Mouse (Mus musculus) heart, postnatal 0 days (tissue): ENCODE measurements around the gene Bcl3. TPM values are rescaled to one million over a fixed set of nuclear protein-coding genes. Genes with fewer than 3 reads are reported as not detected.

Experiments
- ATAC-seq: fragments of 200-750 bp; cut with Nextera tagmentation; 2 replicates; pipeline ENCODE4 v1.8.0; 2017; ENCODE audit warnings: low read depth, moderate number of reproducible peaks, moderate library complexity; ENCODE audit not compliant: insufficient read depth
- DNase-seq: peaks from one replicate; pipeline ENCODE4 v3.0.0-alpha.2; 2016; ENCODE audit warnings: low spot score
- H3K27ac ChIP-seq: fragments of 300-500 bp; sonication (generic); 2 replicates; pipeline ENCODE4 v1.5.1; 2014; ENCODE audit warnings: low read depth, mild to moderate bottlenecking
- H3K27me3 ChIP-seq: fragments of 300-500 bp; sonication (generic); 2 replicates; pipeline ENCODE4 v1.6.1; 2014; ENCODE audit warnings: low read length, mixed read lengths; ENCODE audit not compliant: control insufficient read depth, insufficient read depth
- H3K36me3 ChIP-seq: fragments of 300-500 bp; sonication (generic); replicated peaks from 2 replicates; pipeline ENCODE4 v1.6.1; 2014; ENCODE audit warnings: low read length, mixed read lengths; ENCODE audit not compliant: control insufficient read depth, insufficient read depth
- H3K4me1 ChIP-seq: fragments of 300-500 bp; sonication (generic); 2 replicates; pipeline ENCODE4 v1.6.1; 2014; ENCODE audit warnings: antibody characterized with exemption; ENCODE audit not compliant: control insufficient read depth, insufficient read depth
- H3K4me2 ChIP-seq: fragments of 300-500 bp; sonication (generic); 2 replicates; pipeline ENCODE4 v1.6.1; 2014; ENCODE audit warnings: low read depth, mild to moderate bottlenecking, low read length, moderate library complexity
- H3K4me3 ChIP-seq: fragments of 300-500 bp; sonication (generic); 2 replicates; pipeline ENCODE4 v1.5.1; 2014; ENCODE audit warnings: low read depth, low read length
- H3K9ac ChIP-seq: fragments of 300-500 bp; sonication (generic); replicated peaks from 2 replicates; pipeline ENCODE4 v1.6.1; 2014; ENCODE audit warnings: low read depth, low read length, mixed read lengths
- H3K9me3 ChIP-seq: fragments of 300-500 bp; sonication (generic); replicated peaks from 2 replicates; pipeline ENCODE4 v1.6.1; 2016; ENCODE audit warnings: low read length; ENCODE audit not compliant: control insufficient read depth
- CTCF ChIP-seq: IDR thresholded peaks from 2 replicates; pipeline ENCODE4 v1.5.1; 2016; ENCODE audit warnings: antibody characterized with exemption, control low read depth, low read depth
- EP300 ChIP-seq: IDR thresholded peaks from 2 replicates; pipeline ENCODE4 v1.6.1; 2016; ENCODE audit warnings: antibody characterized with exemption, low read depth
- WGBS: fragments of 180-500 bp; shearing (Covaris S2); extraction: QIAGEN DNeasy Blood & Tissue Kit; methylation state at CpG from one replicate; pipeline ENCODE4 v1.1.7; 2014; 5-methylcytosine and 5-hydroxymethylcytosine counted together
- polyA plus RNA-seq: library from polyadenylated mRNA; unstranded; fragments of >200 nt; fragmentation: Nextera tagmentation; extraction: Ambion mirVana; gene quantifications from 2 replicates; pipeline ENCODE4 v1.2.1, GENCODE M21; 2015
- total RNA-seq: library from RNA; depleted of rRNA; stranded (reverse); fragments of >200 nt; gene quantifications from 2 replicates; pipeline ENCODE4 v1.2.3, GENCODE M21; 2014; ENCODE audit warnings: low replicate concordance

Gene Bcl3
- total and polyA plus RNA-seq, 2 experiments from 2014 or later, result 1.6 to 6.7 TPM

GRCm38 (mm10) chr7:19789904-19790347 is 32.6 kb downstream of the Bcl3 start:
- DNase-seq (peak; percentile 71), ATAC-seq (peak; percentile 72)
- peak overlapping the region; percentile 60 for H3K4me2 ChIP-seq
- no peaks in the 10 kb centered on the region for H3K4me1 ChIP-seq
- H3K4me3 ChIP-seq, result peak overlapping the region; percentile 34
- 0 out of 2 replicates have a peak overlapping the region, but pooled peaks have one; percentile 4 for H3K9ac ChIP-seq
- TF ChIP-seq CTCF, result peak; percentile 95
- TF ChIP-seq EP300, result no peak
- no peak overlapping the region for H3K27ac ChIP-seq
- H3K36me3 ChIP-seq, result no peaks in the 10 kb centered on the region
- no peaks in the 10 kb centered on the region for H3K27me3 ChIP-seq
- no peaks in the 10 kb centered on the region for H3K9me3 ChIP-seq
- WGBS, result under 1% methylated on average over 19 of the region's 19 CpGs

- DNase-seq, result no peak
- Histone ChIP-seq H3K4me1 (0 out of 2 replicates have a peak, but pooled peaks cover 4% of the 10 kb centered on the region), H3K9ac (no peak overlapping the region), H3K27ac (no peak overlapping the region), H3K4me2 (no peak overlapping the region), H3K9me3 (no peaks in the 10 kb centered on the region), H3K27me3 (no peaks in the 10 kb centered on the region), H3K4me3 (no peak overlapping the region), H3K36me3 (no peaks in the 10 kb centered on the region)
- 50% methylated on average over 12 of the region's 12 CpGs for WGBS
- no peak for ATAC-seq
- TF ChIP-seq CTCF (no peak), EP300 (no peak)
Observed at GRCm38 (mm10) chr7:19785874-19786458, 36.6 kb downstream of the Bcl3 start.

DNA sequence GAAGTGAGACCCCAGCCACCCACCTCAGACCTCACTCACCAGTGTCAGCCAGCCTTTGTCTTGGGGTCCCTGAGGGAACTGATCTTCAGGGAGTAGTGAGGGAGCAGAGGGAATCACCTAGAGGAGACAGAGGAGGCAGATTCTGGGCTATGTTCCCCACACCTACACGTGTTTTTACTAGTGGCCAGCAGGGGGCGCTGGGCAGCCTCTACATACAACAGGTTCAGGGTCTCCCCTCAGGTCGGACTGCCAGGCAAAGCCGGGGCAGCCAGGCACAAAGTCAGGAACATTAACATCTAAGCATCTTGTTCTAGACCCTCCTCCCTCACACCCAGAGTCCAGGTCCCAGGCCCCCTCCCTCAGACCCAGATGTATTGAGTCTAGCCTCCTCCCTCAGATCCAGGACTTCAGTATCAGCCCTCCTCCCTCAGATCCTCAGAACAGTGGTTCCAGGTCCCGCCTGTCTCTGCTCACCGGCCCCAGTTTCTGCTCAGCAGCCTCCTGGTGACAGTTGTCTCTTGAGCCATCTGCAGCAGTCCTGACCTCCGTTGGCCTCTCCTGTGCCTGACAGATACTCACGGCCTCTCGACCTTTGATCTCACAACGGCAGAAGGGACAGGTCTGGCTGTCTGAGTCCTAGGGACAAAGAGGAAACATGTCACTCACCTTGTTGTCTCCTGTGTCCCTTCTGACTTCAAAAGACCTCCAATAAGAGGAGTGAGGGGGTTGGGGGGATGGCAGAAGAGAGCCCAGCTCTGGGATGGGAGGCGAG is 37.6 kb downstream of the Bcl3 start:
- no peak for ATAC-seq
- 22% methylated on average over 11 of the region's 11 CpGs for WGBS
- TF ChIP-seq EP300, result no peak
- peak; percentile 35; the same call in 1 of the 2 replicates for TF ChIP-seq CTCF
- H3K4me3 ChIP-seq, result no peak overlapping the region
- no peak for DNase-seq
- no peaks in the 10 kb centered on the region for H3K27me3 ChIP-seq
- no peak overlapping the region for H3K4me2 ChIP-seq
- no peak overlapping the region for H3K9ac ChIP-seq
- no peak overlapping the region for H3K27ac ChIP-seq
- 0 out of 2 replicates have a peak, but pooled peaks cover 4% of the 10 kb centered on the region for H3K4me1 ChIP-seq
- no peaks in the 10 kb centered on the region for H3K9me3 ChIP-seq
- no peaks in the 10 kb centered on the region for H3K36me3 ChIP-seq

GRCm38 (mm10) chr7:19783630-19784029 is 38.9 kb downstream of the Bcl3 start:
- Histone ChIP-seq H3K27ac (0 out of 2 replicates have a peak overlapping the region, but pooled peaks have one; percentile 32), H3K9ac (no peak overlapping the region), H3K4me1 (0 out of 2 replicates have a peak, but pooled peaks cover 4% of the 10 kb centered on the region)

GRCm38 (mm10) chr7:19782645-19783044 is 39.9 kb downstream of the Bcl3 start:
- Histone ChIP-seq H3K4me2 (no peak overlapping the region), H3K9me3 (no peaks in the 10 kb centered on the region), H3K9ac (no peak overlapping the region), H3K4me3 (no peak overlapping the region), H3K27me3 (no peaks in the 10 kb centered on the region), H3K36me3 (no peaks in the 10 kb centered on the region), H3K27ac (no peak overlapping the region), H3K4me1 (0 out of 2 replicates have a peak, but pooled peaks cover 4% of the 10 kb centered on the region)
- peak; percentile 44; the same call in 1 of the 2 replicates for ATAC-seq
- 90% methylated on average over 4 of the region's 4 CpGs for WGBS
- TF ChIP-seq CTCF (peak; percentile 76), EP300 (no peak)
- no peak for DNase-seq

More at GRCm38 (mm10) chr7:19783630-19784029, 38.9 kb downstream of the Bcl3 start:
- 47% methylated on average over 8 of the region's 8 CpGs for WGBS
- TF ChIP-seq EP300 (no peak), CTCF (no peak)
- no peak overlapping the region for H3K4me2 ChIP-seq
- no peak for ATAC-seq
- H3K9me3 ChIP-seq, result no peaks in the 10 kb centered on the region
- H3K27me3 ChIP-seq, result no peaks in the 10 kb centered on the region
- H3K36me3 ChIP-seq, result no peaks in the 10 kb centered on the region
- H3K4me3 ChIP-seq, result no peak overlapping the region
- DNase-seq, result no peak
